Mouse (Mus musculus) frontal cortex, postnatal 10 days (tissue): ENCODE measurements around the gene Ptprb.

ENCODE experiments used
- DNase-seq, 2 experiments: peaks; one replicate each; pipeline ENCODE4 v3.0.0; 2022; ENCODE audit warnings: low spot score in 2 of 2, mixed read lengths in 1 of 2

The Ptprb gene

DNA sequence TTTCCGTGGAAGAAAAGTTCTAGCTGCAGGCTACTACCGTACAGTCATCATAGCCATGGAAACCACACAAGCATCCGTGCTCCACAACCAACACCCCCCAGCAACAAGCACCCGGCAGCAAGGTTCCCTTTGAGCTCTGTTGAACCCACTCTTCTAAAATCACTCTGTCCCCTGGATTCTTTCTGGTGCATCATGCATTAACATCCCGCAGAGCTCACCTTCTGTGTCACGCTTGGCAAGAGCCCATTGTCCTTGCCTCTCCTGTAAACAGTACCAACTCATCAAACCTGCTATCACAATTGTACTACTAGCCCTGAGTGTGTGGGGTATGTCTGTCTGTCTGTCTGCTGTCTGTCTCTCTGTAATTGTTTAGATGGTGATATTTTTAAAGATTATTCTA, 98.8 kb downstream of the Ptprb start:
- no peak for DNase-seq

DNA sequence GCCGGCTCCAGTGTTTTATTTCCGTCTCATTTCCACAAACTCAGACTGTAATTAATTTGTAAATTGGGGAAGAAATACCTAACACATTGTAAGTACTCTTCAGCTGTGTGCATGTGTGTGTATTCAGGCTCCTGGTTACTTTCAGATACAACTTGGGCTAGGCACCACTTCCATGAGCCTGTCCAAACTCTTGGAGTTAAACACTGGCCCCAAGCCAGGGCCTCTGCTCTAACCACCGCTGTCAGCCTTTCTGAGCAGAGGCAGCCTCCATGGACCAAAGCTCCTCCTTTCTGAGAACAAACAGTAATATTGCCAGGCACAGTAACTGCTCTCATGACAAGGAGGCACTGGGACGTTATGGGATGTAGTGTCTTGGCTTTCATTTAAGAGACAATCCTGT, 101.5 kb downstream of the Ptprb start:
- DNase-seq: no peak

DNA sequence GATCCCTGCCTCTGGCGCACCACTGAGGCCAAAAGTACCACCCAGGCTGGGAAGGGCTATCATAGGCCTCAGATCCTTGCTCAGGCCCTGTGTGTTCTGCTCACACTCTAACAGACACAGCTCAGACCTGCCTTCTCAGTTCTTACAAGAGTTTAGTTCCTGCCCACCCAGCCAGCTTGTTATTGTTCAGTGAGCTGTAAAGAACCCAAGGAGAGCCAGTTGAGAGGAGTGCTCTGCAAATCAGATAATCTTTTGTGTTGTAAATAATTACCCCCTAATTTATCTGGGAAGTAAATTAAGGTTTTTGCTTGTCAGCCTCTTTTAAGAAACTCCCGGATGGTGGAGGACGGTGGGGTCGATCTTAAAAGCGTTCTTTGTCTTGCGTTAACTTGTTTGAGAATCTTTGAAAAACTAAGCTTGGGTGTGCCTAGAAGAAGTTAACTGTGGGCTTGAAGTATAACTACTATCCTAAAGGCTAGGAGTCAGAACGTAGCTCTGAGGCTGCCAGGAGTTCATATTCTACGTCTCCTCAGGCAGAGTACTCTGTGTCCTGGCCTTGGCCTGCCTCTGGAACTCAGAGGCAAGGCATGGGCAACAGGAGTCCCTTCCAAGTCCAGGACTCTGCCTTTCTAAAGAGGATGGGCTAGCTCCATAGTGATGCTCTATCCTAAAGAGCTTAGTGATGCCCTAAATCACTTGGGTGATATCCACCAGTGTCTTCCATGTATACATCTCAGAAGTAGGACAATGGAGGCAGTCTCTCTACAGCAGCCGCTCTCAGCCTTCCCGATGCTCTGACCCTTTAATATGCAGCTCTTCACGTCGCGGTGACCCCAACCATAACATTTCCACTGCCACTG, 107.7 kb downstream of the Ptprb start:
- no peak for DNase-seq

DNA sequence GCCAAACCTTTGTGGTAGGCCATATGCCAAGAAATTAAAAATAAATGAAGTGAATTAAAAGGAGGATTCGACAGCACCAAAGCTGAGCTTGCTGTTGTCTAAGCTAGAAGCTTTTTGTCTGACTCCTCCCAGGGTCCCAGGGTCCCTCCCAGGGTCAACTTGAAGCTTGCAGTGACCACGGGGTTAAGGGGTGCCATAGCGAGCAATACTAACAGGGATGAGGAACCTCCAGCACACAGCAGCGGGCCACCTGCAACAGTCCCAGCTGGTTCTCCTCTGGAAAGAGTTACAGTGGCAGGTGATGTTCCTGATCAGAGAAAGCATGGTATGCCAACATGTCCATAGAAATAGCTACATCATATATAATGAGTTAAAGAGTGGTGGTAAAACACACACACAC, 109.1 kb downstream of the Ptprb start:
- no peak for DNase-seq

DNA sequence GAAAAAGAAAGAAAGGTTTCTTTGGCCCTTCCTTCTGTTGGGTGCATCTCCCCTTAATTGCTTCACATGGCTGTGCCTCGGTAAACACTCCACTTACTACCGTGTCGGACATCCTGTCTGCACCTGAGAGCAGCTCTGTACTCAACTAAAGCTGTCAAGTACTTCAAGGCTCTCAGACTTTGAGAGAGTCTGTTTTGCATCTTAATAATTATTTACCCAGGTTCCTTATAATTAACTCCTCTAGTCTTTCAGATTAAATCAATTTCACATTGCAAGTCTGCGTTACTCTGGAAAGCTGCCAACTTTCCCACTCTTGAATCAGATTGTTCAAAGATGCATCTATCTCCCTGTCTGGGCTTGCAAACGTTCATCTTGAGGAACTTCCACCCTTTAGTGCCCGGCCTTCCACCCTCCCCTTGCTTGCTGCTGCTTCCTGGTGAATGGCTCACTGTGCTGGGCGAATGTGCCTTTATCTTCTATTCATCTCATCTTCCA, 111.1 kb downstream of the Ptprb start:
- DNase-seq: no peak

DNA sequence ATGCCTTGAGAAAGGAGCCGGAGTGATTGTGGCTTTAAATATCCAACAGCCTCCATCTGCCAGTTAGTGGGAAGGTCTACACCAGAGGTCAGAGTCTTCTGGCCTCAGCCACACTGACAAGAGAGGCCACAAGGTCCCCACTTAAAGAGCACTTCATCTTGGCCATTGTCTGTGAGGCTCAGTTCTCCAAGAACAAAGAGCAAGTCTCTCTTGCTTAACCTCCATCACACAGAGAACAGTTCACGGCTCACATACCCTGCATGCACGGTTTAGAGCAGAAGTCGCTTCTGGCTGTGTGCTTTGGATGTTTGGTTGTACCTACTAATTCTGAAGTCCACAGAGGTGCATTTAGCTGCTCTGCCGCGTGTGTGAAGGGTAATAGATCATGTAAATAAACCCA, 113.5 kb downstream of the Ptprb start:
- no peak for DNase-seq

DNA sequence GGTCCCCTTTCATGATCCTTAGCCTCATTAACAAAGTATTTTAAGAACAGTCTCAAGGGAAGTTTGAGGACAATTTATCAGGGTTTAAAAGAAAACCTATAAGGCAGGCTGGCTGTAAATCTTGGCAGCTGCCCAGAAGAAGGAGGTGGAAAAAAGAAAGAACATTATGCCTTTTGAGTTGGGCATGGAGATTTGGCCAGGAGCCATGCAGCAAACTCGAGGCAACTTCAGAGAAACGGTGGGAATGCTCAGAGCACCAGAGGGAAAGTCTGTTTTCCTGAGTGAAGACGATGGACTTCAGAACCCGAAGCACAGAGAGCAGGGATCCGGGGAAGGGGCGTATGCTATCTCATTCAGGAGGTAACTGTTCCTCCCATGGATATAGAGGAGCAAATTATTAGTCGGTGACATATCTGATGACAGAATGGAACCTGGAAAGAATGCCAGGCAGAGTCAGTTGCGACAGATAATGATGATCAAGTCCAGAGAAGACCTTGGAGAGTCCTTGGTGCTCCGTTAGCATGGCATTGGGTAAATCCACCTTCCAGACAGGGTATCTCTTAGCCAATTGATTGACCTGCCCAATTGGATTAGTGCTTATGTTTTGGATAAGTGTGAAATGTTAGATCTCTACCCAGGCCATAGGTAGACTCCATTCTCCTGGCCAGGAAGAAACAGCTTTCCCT, 118.6 kb downstream of the Ptprb start:
- no peak for DNase-seq

DNA sequence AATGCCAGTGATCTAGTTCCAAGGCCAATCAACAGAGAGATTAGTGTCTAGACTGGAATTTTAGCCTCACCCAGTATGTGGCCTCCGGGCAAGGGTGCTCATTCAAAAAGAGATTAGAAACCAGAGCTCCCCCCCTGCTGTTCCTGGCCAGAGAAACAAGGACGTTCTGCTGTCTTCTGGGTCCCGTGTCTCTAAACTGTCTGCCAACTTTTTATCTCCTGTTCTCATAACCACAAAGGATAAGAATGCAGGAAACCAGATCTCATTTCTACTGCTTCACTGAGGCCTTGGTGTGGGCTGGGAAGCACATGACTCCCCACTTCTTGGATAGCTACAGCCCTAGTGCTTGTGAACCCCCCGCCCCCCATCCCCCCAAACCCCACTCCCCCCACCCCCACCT, 119.3 kb downstream of the Ptprb start:
- DNase-seq: no peak

DNA sequence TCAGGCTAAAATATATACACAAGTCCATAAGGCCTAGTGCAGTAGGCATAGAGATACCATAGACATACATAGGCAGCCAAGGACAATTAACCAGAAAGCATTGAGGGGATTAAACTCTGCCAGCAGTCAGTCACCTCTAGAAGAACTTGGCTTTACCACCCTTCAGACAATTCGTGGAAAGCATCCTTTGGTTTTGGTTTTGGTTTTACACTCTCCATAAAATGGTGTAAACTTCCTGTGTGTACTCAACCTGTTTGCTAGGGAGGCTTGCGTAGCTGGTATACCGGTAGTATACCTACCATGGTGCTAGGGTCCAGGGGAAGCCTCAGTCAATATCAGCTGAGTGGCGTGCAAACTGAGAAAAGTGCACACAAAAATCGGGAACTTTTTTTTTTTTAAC, 121.0 kb downstream of the Ptprb start:
- no peak for DNase-seq

DNA sequence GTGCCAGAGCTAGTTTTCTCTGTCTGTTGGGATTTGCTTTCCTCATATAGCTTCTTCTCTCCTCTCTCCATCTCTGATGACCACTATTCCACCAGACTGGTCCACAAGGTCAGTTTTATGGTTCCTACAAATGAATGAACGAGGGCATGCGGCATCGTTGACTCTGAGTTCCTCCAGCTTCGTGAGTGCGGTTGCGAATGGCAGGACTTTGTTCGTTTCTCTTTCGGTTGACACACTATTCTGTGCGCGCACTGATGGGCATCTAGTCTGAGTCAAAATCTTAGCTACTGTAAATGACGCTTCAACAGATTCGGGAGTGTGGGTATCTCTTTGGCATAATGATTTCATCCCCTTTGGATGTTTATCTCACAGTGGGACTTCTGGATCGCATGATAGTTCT, 121.6 kb downstream of the Ptprb start:
- DNase-seq: no peak

DNA sequence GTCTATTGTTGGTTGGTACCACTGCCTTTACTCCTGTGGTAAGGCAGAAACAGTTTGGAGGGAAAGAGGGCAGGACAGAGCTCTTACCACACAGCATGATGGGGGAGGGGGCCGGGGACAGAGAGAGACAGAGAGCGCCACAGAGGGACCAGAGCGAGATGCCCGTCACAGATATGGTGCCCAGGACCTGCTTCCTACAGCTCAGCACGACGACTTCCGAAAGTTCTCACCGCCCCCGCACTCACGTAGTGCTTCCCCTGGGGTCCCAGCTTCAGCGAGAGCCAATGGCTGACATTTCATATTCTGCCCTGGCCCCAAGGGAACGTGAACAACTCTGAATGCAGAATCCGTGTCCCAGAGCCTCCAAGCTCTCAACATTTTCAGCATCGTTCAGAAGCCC, 122.2 kb downstream of the Ptprb start:
- no peak for DNase-seq

DNA sequence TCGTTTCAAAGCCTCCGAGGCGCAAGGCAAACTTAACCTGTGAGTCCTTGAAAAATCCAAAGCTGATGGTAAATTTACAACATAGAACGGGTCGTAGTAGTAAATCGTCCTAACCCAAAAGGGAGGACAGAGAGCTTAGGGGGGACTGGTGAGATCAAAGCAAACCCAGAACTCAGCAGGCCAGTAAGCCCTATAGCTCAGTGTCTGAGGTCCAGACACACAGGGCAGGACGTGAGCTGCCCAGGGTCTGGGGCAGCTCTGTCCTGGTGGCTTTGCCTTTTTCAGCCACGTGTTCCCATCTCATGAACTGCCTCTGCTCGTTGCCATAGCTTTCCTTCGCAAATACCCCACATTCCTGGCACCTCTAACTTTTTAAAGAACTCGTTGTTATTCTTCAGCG, 122.7 kb downstream of the Ptprb start:
- no peak for DNase-seq

DNA sequence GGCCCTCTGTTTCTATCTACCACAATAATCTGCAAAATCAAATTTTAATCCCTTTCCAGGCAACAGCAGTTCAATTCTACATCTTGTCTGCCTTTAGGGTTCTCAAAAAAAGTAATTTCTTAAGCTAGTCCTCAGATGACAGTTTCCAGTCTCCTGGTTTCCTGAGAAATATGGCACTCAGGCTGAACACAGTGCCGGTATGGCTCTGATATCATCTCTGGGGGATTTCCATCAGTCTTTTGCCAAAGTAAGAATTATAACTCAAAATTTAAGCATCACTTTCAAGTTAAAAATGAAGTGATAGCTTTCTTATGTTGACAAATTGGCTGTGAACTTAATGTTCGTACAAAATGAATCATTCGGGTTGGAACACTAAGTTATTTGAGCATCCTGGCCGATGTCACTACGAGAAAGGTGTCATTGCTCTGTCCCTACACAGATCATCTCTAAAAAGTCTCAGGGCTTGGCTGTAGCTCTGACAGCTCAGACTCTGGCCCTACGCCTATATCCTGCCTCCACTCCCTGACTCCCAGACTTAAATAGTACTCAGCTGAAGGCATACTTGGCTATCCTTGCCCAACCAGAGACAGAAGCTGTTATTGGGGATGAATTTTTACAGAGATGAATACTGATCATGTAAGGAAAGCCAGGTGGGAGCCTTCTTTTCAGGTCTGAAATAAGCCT, 127.6 kb downstream of the Ptprb start:
- no peak for DNase-seq

DNA sequence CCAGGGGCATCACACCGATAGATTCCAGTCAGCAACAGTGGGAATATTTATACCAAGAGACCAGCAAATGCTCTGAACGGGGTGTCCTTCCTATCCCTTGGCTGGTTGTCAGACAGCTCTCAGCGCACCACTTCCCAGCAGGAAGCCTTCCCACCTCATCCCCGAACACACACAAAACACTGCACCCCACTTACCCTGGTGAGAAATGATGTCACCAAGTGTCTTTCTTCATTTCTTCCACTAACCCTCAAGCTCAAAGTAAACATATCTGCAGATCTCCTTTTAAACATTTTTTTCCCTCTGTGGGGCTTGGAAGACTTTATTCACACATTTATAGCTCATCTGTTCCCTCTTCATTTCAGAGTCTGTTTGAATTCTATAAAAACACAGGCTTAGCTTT, 128.4 kb downstream of the Ptprb start:
- no peak for DNase-seq

DNA sequence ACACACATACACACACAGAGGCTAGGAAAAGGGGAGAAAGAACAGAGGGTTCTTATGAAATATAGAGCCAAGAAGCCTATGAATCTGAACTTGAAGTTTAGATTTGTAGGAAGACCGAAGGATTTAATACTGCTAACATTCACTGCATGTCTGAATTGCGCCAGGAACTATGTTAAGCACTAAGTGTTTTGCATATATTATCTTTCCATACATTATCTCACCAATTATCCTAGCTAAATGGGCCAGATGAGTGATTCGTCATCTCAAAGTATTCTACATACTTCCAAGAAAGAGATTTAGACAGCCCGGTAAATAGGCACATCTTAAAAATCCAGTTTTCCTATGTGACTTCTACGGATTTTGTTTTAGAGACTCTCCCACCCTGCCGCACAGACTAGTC, 129.7 kb downstream of the Ptprb start:
- DNase-seq: no peak

DNA sequence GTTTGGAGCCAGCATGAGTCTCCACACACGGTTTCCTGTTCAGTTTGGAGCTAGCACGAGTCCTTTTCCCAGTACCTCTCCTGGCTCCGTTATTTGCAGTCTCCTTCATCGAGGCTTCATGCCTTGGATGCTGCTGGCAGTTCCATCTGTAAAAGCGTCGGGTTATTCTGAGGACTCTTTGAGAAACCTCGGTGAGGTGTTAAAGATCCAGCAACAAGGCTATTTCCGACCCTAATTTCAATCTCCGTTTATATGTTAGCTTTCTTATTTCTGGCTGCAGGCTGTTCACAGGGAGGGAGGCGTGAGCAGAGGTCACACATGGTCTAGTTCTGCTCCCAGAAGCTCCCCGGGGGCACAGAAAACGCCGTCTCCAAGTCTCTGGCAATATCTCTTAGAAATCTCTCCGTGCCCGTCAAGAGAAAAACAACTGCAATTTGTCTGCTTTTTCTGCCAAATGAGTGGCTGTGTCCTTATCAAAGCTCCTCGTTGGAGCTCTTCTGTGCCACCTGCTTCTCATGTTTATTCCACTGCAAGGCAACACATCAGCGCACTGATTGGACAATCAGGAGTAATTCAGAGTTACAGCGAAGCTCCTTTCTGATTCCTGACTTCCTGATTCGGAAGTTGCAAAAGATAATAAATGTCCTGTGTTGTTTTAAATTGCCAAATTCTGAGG, 132.5 kb downstream of the Ptprb start:
- DNase-seq: no peak

DNA sequence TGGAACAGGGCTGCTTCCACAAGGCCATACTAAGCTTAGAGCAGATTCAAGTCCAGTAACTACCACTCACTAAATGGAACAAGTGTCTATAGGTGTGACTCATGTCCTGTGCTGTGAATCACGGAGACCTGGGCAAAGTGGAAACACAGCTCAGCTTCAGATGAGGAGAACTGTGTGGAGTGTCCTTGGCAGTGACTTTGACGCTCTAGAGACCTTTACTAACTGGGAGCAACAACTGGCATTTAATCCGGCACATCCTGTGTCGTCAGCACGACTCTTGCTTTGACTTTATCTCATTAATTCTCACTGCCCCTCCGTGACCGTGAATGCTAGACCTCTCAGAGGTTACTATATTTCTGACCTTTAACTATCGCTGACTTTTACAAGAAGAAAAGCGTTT, 135.5 kb downstream of the Ptprb start:
- no peak for DNase-seq

DNA sequence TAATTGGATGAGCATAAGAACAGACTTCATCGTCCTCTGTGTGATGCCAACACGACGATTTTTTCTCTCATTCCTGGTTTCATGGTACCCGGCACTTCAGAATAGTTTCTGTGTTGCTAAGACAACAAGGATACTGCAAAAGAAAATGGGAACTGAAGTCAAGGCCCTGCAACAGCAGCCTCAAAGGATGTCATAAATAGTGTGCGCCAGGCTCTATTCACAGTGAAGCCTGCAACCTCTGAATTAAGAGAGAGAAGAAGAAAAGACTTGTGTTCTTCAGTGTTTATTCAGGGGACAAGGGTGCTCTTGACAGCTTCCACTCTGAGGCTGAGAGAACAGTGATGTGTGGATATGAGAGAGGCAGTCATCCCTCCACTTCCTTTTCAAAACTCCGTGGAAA, 140.8 kb downstream of the Ptprb start:
- no peak for DNase-seq

DNA sequence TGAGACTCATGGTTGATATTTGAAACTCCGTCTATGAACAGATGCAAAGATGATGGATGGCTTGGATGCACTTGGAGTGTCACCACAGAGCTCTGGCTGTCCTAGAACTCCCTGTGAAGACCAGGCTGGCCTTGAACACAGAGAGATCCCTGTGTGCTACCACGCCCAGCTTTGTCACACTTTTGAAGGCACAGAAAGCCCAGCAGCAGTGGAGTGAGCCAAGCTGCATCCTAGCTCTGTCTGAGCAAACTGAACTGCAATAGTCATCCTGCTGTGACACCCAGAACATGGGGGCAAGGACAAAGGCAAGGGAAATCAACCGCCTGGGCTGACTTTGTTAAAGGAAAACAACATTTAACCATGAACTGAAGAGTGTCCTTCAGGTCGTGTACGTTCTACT, 141.4 kb downstream of the Ptprb start:
- no peak for DNase-seq

DNA sequence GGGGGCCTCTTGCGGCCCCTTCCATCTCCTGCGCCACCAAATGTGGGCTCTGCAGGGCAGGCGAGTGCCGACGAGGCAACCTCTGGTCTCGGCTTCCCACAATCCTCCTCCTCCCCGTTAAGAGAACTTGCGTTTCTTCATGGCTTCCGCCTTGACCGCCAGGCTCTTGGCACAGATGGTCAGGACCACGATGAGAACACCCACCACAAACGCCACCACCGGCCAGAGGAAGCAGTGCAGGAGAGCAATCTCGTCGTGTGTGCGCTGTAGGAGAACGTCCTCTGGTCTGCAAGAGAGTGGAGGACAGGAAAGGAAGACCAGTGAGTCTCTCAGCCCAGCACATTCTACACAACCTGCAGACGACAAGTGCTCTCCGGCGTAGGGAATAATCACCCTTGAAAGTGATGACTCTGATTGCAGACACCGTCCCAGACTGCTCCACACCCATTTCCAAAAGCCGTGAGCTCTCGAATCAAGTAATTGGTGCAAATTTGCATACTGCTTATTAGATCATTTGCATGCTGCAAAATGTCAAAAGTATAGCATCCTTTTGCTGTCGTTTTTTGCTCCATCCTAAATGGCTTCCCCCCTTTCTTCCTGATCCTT, 142.9 kb downstream of the Ptprb start:
- DNase-seq: no peak

DNA sequence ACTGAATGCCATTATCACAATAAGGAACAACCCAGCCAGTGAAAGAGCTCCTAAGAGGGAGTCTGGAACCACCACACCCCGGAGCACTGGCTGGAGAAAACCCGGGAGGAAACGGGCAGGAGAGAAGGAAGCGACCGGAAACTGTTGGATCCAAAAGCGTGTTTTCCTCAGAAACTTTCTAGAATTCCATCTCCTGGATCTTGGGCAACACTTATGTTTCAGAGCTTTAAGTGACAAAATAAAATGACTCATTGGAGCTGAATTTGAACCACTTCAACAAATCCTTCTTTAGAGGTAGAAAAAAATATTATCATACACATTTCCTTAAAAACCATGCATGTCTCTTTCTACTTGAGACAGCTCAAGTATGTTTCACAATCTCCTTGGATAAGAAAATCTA, 145.7 kb downstream of the Ptprb start:
- no peak for DNase-seq

DNA sequence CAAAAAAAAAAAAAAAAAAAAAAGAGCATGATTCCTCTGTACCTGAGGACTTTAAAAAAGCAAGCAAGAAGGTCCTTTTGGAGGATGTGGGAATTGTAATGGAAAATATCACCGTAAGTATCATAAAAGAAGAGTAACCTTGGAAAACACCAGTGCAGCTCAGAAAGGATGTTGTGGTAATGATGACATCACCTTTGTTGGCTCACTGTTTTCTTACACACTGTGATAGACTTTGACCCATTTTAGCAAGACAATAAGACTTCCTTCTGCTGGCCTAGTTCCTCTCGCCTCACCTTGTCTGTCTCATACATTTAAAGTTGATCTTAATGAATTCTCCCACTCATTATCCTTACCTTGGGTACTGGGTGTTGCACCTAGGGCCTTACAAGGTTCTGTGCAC, 147.2 kb downstream of the Ptprb start:
- no peak for DNase-seq
